Mouse (Mus musculus): Measurements from ENCODE around the gene Thoc7.
"Not testable (repeated sequence)": the region's sequence is repeated elsewhere in the genome, so short reads cannot be mapped to it uniquely, and the experiment has no call there.

Gene Thoc7

DNA sequence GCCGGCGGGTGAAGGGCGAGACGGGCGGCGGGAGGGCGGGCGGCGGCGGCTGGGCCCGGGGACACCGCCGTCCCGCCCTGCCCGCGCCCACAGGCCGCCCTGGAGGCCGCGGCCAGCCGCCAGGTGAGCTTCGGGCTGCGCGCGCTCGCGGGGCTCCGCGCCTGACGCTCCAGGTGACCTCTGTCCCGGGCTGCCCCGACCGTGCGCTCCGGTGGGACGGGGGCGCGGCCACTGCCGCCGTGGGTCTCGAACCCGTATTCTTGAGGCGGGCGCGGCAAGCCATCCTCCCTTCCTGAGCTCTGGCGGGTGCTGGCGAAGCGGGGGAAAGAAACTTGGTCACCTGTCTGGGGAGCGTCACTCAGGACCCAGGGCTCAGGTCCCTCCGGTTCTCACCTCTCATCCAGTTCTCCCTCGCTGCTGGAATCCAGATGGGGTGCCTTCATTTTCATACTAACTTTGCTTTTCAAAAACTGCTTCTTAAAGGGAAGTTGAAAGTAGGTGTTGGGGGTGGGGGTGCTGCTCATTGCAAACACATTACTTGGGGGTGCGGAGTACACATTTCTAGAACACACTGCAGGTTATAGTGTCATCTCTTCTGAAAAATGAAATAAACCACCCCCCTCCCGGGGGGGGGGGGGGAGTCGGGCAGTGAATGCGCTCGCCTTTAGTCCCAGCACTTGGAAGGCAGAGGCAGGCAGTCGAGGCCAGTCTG is at the start of gene Thoc7, which contains the start of gene Atxn7:
Gene Thoc7, minus strand, starts transcription at position 452 of the 712 bp plus-strand sequence.
Gene Atxn7, plus strand, starts transcription at position 40 of the 712 bp plus-strand sequence.
- DNase-seq (ENCODE audit: low read depth, low spot score): no peak

DNA sequence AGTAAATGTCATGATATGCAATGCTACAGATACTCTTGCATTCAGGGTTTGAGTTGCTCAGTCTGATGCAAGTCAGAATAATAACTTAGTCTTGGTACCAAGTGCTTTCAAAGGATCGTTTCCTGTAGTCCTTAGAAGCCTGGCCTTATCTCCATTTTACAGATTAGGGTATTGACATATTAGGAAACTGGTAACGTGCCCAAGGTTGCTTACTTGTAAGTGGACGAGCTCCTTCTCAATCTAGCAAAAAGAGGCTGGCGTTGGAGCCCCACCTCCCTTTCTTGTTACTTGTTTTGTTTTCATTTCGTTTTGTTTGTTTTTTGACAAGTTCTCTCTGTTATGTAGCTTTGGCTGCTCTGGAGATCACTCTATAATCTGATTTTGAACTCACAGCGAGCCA is 48.1 kb upstream of the Thoc7 start:
- no peak for DNase-seq (ENCODE audit: low read depth, low spot score)

DNA sequence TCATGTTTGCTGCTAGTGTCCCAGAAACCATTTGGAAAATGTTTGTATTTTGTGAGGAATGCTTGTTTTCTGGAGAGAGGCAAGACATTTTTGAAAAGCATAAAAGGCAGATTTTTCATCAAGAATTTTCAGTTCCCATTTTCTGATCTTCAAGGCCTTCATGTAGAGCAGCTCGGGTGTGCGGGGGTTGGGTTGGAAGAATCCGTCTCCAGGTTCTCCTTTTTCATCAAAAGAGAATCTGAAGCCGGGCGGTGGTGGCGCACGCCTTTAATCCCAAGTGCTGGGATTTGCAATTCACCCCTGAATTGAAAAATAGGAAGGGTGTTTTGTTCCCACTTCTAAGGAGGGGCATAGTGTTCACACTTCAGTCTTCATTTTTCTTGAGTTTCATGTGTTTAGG is 41.1 kb upstream of the Thoc7 start:
- DNase-seq (ENCODE audit: low read depth, low spot score): no peak

DNA sequence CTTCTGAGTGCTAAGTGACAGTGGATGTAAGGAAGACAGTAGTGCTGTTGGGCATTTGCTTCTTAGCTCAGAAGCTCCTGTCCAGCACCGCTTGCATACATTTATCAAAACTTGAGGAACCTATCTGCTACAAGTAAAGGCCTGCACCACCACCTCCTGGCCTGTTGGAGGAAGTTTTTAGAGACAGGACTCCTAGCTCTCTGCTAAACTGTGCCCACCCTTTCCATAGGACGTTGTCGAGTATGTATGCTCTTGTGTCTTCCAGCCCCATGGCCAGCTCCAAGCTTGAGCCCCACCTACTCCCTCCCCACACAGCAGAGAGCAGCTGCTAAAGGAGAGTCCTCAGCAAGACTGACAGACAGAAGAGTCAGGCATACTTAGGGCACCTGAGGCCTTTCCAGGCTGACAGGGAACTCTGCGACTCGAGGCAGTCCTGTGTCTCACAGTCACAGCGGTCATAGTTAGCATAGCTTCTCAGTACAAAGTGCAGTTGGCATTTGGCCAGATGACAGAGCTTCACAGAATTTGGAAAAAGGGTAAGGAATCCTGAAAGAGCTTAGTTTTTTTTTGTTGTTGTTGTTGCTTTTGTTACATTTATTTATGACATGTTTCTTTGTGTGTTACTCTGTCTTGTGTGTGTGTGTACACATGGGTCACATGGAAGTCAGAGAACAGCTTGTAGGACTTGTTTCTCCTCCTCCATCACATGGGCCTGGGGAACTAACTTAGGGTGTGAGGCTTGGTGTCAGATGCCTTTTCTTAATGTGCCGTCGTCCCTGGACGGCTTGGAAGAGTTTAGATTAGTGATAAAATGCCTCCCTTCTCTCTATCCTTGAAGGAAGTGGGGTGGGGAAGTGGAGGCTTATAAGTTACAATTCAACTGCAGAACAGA is 33.8 kb upstream of the Thoc7 start:
- DNase-seq (ENCODE audit: low read depth, low spot score): no peak

DNA sequence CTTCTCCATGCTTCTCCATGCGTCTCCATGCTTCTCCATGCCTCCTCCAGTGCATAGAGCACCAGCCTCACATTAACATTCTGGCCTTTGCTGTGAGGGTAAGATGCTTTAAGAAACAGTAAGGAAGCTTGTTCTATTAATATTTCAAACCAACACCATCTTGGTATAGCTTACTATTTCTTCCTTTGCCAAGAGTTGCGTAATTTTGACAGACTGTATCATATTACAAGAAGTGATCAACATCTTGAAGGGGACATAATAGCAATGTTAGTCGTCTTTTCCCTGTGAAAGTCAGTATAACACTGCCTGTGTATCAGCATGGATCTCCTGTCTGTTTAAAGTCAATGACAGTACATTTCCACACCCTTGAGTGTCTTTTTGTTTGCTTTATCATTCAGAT is 29.1 kb upstream of the Thoc7 start:
- DNase-seq (ENCODE audit: low read depth, low spot score): no peak

DNA sequence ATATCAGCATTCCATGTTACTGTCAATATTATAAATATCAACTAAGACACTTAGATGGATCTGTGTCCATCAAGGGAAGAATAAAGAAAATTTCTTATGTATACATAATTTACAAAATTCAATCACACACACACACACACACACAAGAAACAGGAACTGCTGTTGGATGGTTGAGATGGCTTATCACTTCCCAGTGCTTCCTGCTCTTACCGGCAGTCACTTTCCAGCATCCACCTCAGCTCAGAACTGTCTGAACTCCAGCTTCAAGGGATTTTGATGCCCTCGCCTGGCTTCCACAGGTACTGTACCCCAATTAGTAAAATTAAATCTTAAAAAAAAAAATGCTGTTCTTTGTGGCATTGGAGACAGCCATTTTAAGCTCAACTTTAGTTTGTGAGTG is 26.7 kb upstream of the Thoc7 start:
- no peak for DNase-seq (ENCODE audit: low read depth, low spot score)

DNA sequence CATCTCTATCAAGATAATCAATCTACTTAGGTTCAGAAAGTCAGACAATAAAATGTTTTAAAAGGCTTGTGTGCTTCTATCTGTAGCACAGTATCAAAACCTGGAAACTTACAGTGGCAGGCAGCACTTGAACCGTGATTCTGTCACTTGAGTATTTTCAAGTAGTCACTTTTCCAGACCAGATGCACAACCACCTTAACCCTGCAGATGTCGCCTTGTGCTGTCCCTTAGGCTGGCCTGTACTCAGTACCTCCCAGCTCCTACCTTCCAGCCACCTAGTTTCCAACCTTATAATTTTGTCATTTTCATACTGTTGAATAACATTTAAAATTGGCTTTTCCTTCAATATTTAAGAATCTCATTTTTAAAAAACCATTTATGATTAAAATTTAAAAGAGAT is 20.5 kb upstream of the Thoc7 start:
- DNase-seq (ENCODE audit: low read depth, low spot score): no peak

DNA sequence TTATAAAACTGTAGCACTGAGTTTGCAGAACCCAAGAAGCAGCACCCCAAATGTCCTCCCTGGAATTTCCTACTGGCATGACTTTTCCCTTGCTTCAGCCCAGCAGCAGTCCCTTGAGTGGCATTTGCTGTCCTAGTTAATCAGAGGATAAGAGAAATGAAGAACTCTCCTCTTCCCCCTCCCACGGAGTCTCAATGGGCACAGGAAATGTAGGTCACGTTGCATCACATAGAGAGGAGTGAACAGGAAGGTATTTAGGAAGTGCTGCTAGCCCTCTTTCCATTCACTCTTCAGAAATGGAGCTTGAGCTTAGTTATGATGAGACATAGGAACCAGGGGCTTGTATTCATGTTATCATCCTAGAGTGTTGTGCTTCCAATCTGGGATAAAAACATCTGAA is 19.6 kb upstream of the Thoc7 start:
- peak; percentile 65 for DNase-seq (ENCODE audit: low read depth, low spot score)

DNA sequence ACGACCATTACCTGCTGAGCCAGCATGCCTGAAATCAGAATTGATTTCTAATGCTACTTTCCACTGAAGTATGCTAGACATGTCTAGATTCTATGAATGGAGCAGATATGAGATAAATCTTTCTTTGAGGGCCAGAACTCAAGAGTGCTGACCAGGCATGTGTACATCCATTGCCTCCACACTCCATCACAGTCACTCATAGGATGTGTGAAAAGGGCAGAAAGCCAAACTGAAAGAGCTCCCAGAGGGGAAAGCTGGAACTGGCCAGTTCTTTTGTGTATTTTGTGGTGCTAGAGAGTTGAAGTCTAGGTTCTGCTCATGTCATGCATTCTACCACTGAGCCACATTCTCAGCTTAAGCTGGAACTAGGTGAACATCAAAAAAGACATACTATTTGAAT is 15.8 kb upstream of the Thoc7 start:
- no peak for DNase-seq (ENCODE audit: low read depth, low spot score)

DNA sequence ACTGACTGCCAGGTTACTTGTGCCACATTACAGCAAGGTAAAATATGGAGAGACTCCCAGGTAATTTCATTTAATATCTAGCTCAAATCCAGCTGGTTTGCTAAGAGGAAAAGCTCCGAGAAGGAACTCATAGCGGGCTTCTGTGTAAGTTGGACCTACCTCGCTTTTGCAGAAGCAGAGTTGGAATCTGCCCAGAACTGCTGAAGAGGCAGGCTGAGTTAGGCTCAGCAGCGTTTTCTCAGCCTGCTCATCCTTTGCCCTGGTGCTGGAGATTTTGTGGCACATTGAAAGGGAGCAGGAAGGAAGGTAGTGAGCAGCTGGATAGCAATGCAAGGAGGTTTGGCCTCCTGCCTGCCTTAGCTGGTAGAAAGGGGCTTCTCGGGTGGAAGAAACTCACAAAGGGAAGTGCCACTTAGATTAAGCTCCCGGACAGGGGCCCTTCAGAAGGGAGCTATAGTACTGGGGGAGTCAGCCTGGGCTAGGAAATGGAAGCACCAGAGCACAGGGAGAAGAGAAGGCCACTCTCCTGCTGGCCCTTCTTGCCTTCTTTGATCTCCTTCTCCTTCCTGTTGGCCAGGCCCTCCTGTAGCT is 10.1 kb upstream of the Thoc7 start:
- no peak for DNase-seq (ENCODE audit: low read depth, low spot score)

DNA sequence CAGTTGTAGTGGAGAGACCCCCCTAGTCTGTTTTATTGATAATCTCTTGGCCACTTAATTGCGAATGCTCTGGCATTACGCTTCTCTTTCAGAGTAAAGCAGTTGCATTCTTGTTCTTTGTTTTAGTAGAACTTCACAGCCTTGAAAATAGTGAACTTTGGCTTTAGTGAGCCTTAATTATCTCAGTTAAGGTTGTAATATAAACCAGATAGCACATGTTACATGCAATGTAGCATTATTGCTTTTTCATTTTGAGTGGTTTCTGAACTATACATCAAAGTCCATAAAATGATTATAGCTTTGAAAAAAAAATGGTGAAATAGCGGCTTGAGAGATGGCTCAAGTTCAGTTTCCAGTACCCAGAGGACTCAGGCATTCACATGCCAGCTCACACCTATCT is 8.9 kb upstream of the Thoc7 start:
- DNase-seq (ENCODE audit: low read depth, low spot score): no peak

DNA sequence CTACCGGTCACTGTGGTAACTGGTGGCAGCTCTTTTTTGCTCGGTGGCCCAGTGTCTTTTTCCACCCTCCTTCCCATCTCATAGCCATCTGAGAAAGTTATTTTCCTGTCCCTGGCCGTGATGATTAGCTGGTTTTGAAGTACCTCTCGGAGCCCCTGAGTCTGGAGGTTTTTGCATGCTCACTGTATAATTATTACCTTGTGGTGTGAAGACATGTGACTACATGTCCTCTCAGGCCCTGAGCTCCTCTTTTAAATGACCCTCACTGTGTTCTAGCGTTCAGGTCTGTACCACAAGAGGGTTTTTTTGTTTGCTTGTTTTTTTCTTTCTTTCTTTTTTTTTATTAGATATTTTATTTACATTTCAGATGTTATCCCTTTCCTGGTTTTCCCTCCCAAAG is 6.8 kb upstream of the Thoc7 start:
- no peak for DNase-seq (ENCODE audit: low read depth, low spot score)

DNA sequence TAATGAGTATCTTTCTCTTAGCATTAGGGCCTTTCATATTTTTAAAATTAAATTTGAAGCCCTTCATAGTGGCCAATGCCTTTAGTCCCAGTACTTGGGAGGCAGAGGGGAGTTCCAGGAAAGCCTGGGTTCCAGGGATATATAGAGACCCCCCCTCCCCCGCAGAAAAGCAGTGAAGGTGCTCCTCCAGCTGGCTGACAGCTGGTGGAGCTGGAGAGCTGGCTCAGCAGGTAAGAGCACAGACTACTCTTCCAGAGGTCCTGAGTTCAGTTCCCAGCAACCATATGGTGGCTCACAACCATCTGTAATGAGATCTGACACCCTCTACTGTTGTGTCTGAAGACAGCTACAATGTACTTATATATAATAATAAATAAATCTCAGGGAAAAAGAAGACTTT is 6.0 kb upstream of the Thoc7 start:
- no peak for DNase-seq (ENCODE audit: low read depth, low spot score)

DNA sequence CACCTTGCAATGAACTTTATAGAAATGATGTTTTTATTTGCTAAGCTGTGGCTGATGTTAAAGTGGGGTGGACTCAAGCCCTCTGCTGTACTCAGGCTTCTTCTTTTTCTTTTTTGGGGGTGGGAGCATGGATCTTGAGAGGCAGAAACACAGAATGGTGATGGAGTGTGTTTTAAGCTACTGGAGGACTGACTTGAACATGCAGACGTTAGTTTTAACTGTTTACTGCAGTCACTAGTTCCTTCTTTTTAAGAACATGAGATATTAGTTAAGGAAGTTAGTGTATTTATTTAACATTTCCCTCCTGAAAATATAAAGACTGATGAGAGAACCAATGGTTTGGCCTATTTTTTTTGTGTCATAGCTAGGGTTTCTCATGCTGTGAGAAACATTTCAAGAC is 1.9 kb upstream of the Thoc7 start:
- no peak for DNase-seq (ENCODE audit: low read depth, low spot score)

DNA sequence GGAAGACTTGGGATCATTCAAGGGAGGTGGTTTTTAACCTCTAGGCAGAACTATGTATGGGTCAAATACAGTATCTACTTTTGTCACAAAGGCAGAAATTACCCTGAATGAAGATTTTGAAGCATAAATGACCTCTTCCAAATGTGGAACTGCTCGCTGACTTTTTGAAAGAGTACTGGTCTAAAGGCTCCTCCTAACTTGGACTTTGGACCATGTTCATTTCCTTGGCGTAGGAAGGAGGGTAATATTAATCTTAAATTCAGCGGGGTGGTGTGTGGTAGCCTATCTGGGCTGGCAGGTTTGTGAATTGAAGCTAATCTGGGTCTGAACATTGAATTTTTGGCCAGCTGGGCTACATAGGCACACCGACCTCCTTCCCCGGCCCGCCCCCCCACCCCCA is 824 bp upstream of the Thoc7 start:
- no peak for DNase-seq (ENCODE audit: low read depth, low spot score)

DNA sequence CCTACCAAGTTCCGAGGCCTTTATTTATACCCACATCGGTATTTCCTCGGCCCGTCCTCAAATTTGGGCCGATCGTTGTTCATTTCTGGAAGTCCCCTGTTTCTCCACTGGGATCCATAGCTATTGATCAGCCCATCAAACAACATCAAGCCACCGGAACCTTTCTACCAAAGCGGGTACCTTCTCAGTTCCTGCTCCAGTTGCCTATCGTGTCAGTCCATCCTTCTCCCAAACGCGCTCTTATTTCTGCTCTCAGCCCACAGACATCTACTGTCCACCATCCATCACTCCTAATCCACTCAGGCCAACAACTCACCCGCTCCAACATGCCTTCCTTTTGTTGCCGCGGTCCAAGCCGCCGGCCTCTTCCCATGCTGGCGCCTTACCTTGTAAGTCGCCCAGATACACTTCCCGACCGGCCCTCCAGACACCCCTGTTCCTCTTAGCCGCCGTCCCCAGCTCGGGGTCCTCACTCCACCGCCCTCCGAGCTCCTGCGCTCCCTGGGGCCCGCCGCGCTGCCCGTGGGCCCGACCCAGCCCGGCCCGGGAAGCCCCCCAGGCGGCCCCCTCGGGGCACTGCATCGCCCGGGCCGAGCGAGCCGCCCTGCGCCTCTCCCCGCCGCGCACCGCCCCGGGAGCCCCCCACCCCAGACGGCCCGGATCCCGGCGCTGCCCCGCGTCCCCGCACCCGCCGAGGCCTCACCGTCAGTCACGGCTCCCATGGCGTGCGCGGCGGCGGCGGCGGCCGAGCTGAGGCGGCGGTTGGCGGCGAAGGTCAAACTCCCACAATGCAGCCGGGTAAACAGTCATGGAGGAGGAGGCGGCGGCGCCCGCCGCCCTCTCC is 948 bp downstream of the Thoc7 start:
- DNase-seq (ENCODE audit: low read depth, low spot score): peak; percentile 47

DNA sequence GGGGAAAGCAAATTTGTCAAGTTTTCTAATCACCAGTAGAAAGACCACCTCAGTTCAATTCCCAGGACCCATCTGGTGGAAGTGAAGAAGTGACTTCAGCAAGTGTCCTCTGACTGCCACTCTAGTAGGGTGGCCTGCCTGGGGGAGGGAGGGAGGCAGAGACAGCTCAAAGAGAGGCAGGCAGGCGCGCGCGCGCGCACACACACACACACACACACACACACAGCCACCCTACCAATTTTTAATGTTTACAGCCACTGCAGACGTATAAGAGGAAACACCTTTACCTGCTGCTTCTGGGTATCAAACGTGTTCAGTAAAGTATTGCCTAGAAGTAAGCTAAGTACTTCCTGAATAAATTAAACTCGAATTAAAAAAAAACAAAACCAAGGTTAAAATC is 1.6 kb downstream of the Thoc7 start:
- DNase-seq (ENCODE audit: low read depth, low spot score): no peak

DNA sequence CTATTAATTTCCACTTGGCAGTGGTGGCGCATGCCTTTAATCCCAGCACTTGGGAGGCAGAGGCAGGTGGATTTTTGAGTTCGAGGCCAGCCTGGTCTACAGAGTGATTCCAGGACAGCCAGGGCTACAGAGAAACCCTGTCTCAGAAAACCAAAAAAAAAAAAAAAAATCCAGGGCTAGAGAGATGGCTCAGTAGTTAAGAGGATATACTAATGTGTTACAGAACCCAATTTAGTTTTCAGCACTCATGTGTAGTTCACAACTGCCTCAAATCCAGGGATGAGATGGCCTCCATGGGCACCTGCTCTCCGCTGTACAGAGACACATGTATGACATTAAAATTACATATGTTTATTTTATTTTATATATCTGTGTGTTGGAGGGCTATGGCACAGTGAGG is 9.5 kb downstream of the Thoc7 start:
- DNase-seq (ENCODE audit: low read depth, low spot score): not testable (repeated sequence)

DNA sequence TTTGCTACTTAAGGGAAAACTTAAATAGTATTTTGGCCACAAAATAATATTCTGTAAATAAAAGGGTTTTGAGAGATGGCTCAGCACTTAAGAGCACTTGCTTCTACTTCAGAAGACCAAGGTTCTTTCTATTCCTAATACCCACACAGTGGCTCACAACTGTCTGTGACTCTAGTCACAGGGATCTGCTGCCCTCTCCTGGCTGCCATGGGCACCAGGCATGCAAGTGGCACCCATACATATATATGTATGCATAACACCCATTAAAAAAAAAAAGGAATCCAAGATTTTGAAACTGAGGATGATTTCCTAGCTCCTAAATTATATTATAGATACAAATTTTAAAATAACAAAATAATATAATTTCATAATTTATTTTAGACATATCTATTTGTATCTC is 11.3 kb downstream of the Thoc7 start:
- DNase-seq (ENCODE audit: low read depth, low spot score): no peak

DNA sequence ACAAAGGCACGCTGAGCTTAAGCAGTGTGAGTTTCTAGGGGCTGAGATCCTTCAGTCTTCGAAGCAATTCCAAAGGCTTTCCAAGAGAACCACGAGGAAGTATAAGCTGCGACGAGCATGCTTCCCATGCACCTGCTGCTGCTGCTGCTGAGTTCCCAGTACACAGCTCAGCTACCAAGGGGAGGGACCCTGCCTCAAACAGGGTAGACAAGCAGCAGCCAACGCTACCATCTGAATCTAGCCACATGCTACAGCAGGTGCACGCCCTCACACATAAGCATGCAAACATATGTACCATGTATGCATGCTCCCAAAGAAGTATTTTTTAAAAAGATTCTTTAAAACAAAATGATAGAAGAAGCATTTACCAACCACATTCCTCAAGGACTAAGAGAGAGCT is 13.3 kb downstream of the Thoc7 start:
- no peak for DNase-seq (ENCODE audit: low read depth, low spot score)

DNA sequence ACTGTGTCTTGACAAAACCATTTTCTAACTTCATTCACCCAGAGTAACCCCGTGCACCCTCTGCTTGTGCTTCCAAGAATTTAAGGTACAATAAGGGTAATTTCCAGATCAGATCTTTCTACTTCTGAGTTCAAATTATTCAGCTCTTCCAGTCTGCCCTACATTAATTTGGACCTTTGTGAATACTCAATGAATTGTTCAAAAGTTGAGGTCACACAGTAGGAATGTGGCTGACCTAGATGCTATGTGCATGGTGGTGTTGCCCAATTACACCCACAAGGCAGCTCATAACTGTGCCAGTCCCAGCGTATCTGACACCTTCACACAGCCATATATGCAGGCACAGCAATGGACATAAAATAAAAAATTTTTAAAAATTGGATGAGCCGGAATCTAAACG is 17.0 kb downstream of the Thoc7 start:
- no peak for DNase-seq (ENCODE audit: low read depth, low spot score)

DNA sequence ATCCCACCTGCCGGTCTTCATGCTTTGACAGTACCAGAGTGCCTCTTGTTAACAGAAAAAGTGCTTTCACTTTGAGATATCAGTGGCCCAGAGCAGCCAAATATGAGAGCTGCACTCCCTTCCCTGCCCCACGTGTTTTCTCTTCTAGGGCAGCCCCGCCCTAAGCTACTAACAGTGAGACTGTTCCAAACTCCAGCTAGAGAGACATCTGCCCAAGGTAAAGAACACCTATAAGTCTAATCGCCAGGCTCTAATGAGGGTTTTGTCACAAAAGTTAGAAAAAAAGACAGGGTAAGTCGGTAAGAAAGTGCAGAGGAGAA is 27.6 kb downstream of the Thoc7 start:
- DNase-seq (ENCODE audit: low read depth, low spot score): no peak

Measured in retina, adult 2 months (tissue).